Mouse (Mus musculus): ENCODE results near the gene Mis18a. TPM values are rescaled to one million over a fixed set of nuclear protein-coding genes. Genes with fewer than 3 reads are reported as not detected.

Gene Mis18a
- polyA plus RNA-seq, 1 experiment from 2014 or later: 29.1 TPM

GRCm38 (mm10) chr16:90684092-90684491 lies 43.1 kb downstream of the Mis18a start:
- no peaks in the 10 kb centered on the region for H3K27me3 ChIP-seq (replicated peaks; ENCODE audit: control insufficient read depth, insufficient read depth, low read length)
- no peak for ATAC-seq
- WGBS: 76% methylated on average over 5 of the region's 5 CpGs
- no peak overlapping the region for H3K4me2 ChIP-seq (replicated peaks; ENCODE audit: low read depth)
- no peak overlapping the region for H3K27ac ChIP-seq (ENCODE audit: low read depth, low read length)
- no peak for TF ChIP-seq CTCF (IDR thresholded peaks at IDR 0.05; ENCODE audit: low read depth)
- no peaks in the 10 kb centered on the region for H3K4me1 ChIP-seq (replicated peaks; ENCODE audit: control insufficient read depth, insufficient read depth, low read length)
- no peak overlapping the region for H3K9ac ChIP-seq (ENCODE audit: low read depth, low read length)
- H3K36me3 ChIP-seq (ENCODE audit: control insufficient read depth, insufficient read depth): no peaks in the 10 kb centered on the region
- H3K9me3 ChIP-seq (ENCODE audit: control insufficient read depth): no peaks in the 10 kb centered on the region
- no peak overlapping the region for H3K4me3 ChIP-seq (ENCODE audit: low read depth, low read length)

DNA sequence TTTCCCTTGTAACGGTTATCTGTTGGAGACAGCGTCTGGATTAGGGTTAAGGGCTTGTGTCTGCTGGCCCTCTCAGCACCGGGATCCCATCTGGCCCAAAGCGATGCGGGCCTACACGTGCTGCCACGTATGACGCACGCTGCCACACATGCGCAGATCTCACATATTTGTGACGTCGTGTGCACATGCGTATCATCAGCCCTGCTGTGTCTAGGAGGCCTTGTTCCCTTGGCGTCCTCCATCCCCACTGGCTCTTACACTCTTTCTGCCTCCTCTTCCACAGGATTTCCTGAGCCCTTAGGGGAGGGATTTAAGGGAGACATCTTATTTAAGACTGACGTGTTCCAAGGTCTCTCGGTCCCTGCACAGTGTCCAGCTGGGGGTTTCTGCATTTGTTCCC lies 47.2 kb downstream of the Mis18a start:
- H3K9me3 ChIP-seq (ENCODE audit: control insufficient read depth): no peaks in the 10 kb centered on the region
- no peak for TF ChIP-seq CTCF (IDR thresholded peaks at IDR 0.05; ENCODE audit: low read depth)
- no peaks in the 10 kb centered on the region for H3K27me3 ChIP-seq (replicated peaks; ENCODE audit: control insufficient read depth, insufficient read depth, low read length)
- no peak overlapping the region for H3K4me2 ChIP-seq (replicated peaks; ENCODE audit: low read depth)
- no peak overlapping the region for H3K27ac ChIP-seq (ENCODE audit: low read depth, low read length)
- H3K9ac ChIP-seq (ENCODE audit: low read depth, low read length): no peak overlapping the region
- ATAC-seq: no peak
- WGBS: 89% methylated on average over 16 of the region's 16 CpGs
- no peak overlapping the region for H3K4me3 ChIP-seq (ENCODE audit: low read depth, low read length)
- no peaks in the 10 kb centered on the region for H3K4me1 ChIP-seq (replicated peaks; ENCODE audit: control insufficient read depth, insufficient read depth, low read length)
- no peaks in the 10 kb centered on the region for H3K36me3 ChIP-seq (ENCODE audit: control insufficient read depth, insufficient read depth)

GRCm38 (mm10) chr16:90678820-90679219 lies 48.4 kb downstream of the Mis18a start:
- no peak overlapping the region for H3K4me2 ChIP-seq (replicated peaks; ENCODE audit: low read depth)
- no peaks in the 10 kb centered on the region for H3K9me3 ChIP-seq (ENCODE audit: control insufficient read depth)
- ATAC-seq: no peak
- H3K9ac ChIP-seq (ENCODE audit: low read depth, low read length): no peak overlapping the region
- H3K27ac ChIP-seq (ENCODE audit: low read depth, low read length): no peak overlapping the region
- TF ChIP-seq CTCF (IDR thresholded peaks at IDR 0.05; ENCODE audit: low read depth): peak; percentile 48
- H3K27me3 ChIP-seq (replicated peaks; ENCODE audit: control insufficient read depth, insufficient read depth, low read length): no peaks in the 10 kb centered on the region
- no peaks in the 10 kb centered on the region for H3K4me1 ChIP-seq (replicated peaks; ENCODE audit: control insufficient read depth, insufficient read depth, low read length)
- no peaks in the 10 kb centered on the region for H3K36me3 ChIP-seq (ENCODE audit: control insufficient read depth, insufficient read depth)
- WGBS: 91% methylated on average over 3 of the region's 3 CpGs
- no peak overlapping the region for H3K4me3 ChIP-seq (ENCODE audit: low read depth, low read length)

DNA sequence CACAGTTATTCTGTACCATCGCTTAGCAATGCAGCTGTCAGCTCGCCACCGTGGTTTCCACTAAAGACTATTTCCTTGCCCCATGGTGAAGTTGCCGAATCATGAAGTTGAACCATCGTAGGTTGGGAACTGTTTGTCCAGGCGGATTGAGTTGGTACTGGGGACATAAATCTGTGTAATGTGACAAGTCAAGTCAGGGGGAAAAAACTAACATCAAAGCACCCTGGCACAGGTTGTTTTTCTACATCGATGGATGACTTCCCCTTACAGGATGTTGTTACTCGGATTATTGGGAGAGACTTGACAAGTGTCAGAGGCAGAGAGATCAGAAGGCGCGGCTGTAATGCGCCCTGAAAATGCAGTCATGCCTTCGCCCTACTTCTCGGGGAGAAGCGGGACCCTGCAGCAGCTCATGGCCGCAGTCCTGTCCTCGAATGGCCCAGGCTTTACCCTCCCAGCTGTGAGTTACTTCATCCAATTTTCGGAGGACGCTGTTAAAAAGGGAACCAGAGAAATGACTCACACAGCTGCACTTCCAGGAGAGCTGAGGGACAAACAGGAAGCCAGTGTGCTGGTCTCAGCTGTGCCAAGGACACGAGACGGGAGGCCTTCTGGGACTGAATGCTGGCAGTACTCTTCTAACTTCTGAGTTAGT lies 50.2 kb downstream of the Mis18a start:
- Histone ChIP-seq H3K27ac (ENCODE audit: low read depth, low read length) (no peak overlapping the region), H3K36me3 (ENCODE audit: control insufficient read depth, insufficient read depth) (no peaks in the 10 kb centered on the region), H3K4me2 (replicated peaks; ENCODE audit: low read depth) (no peak overlapping the region), H3K9ac (ENCODE audit: low read depth, low read length) (no peak overlapping the region), H3K9me3 (ENCODE audit: control insufficient read depth) (no peaks in the 10 kb centered on the region), H3K27me3 (replicated peaks; ENCODE audit: control insufficient read depth, insufficient read depth, low read length) (no peaks in the 10 kb centered on the region), H3K4me3 (ENCODE audit: low read depth, low read length) (no peak overlapping the region), H3K4me1 (replicated peaks; ENCODE audit: control insufficient read depth, insufficient read depth, low read length) (no peaks in the 10 kb centered on the region)
- WGBS: 64% methylated on average over 20 of the region's 20 CpGs
- no peak for TF ChIP-seq CTCF (IDR thresholded peaks at IDR 0.05; ENCODE audit: low read depth)
- no peak for ATAC-seq

- no peak overlapping the region for H3K4me3 ChIP-seq (ENCODE audit: low read depth, low read length)
- no peaks in the 10 kb centered on the region for H3K4me1 ChIP-seq (replicated peaks; ENCODE audit: control insufficient read depth, insufficient read depth, low read length)
- H3K36me3 ChIP-seq (ENCODE audit: control insufficient read depth, insufficient read depth): no peaks in the 10 kb centered on the region
- no peak overlapping the region for H3K4me2 ChIP-seq (replicated peaks; ENCODE audit: low read depth)
- no peak for TF ChIP-seq CTCF (IDR thresholded peaks at IDR 0.05; ENCODE audit: low read depth)
- no peak overlapping the region for H3K9ac ChIP-seq (ENCODE audit: low read depth, low read length)
- H3K9me3 ChIP-seq (ENCODE audit: control insufficient read depth): no peaks in the 10 kb centered on the region
- H3K27me3 ChIP-seq (replicated peaks; ENCODE audit: control insufficient read depth, insufficient read depth, low read length): no peaks in the 10 kb centered on the region
- H3K27ac ChIP-seq (ENCODE audit: low read depth, low read length): no peak overlapping the region
- WGBS: 82% methylated on average over 6 of the region's 6 CpGs
- no peak for ATAC-seq
Observed at GRCm38 (mm10) chr16:90674651-90675050, 52.6 kb downstream of the Mis18a start.

- Histone ChIP-seq H3K27me3 (replicated peaks; ENCODE audit: control insufficient read depth, insufficient read depth, low read length) (no peaks in the 10 kb centered on the region), H3K9me3 (ENCODE audit: control insufficient read depth) (no peaks in the 10 kb centered on the region)
- 80% methylated on average over 21 of the region's 21 CpGs for WGBS
Observed at GRCm38 (mm10) chr16:90673507-90674354, 53.5 kb downstream of the Mis18a start.

More at GRCm38 (mm10) chr16:90673507-90674354, 53.5 kb downstream of the Mis18a start:
- H3K36me3 ChIP-seq (ENCODE audit: control insufficient read depth, insufficient read depth): no peaks in the 10 kb centered on the region
- H3K4me1 ChIP-seq (replicated peaks; ENCODE audit: control insufficient read depth, insufficient read depth, low read length): no peaks in the 10 kb centered on the region
- no peak for ATAC-seq
- H3K4me2 ChIP-seq (replicated peaks; ENCODE audit: low read depth): no peak overlapping the region
- TF ChIP-seq CTCF (IDR thresholded peaks at IDR 0.05; ENCODE audit: low read depth): no peak
- H3K4me3 ChIP-seq (ENCODE audit: low read depth, low read length): no peak overlapping the region
- H3K27ac ChIP-seq (ENCODE audit: low read depth, low read length): no peak overlapping the region
- no peak overlapping the region for H3K9ac ChIP-seq (ENCODE audit: low read depth, low read length)

Other genes with a start within 250 kb of the Mis18a start
- gene Mrap, start 10.8 kb upstream of the Mis18a start, polyA plus RNA-seq (2015; fragmentation: Nextera tagmentation; extraction: Ambion mirVana): 0.14 TPM in 1 of 2 replicates, not detected in the other
- gene Urb1, start 83.0 kb upstream of the Mis18a start, polyA plus RNA-seq (2015; fragmentation: Nextera tagmentation; extraction: Ambion mirVana): 2.4 and 2.6 TPM in 2 replicates
- gene Eva1c, start 99.3 kb upstream of the Mis18a start, polyA plus RNA-seq (2015; fragmentation: Nextera tagmentation; extraction: Ambion mirVana): 0.68 and 0.69 TPM in 2 replicates
- 20.1 and 22.1 TPM in 2 replicates for gene Cfap298, start 207.7 kb upstream of the Mis18a start, polyA plus RNA-seq (2015; fragmentation: Nextera tagmentation; extraction: Ambion mirVana)